Mouse (Mus musculus): ENCODE results near the gene Rcor1. TPM values are rescaled to one million over a fixed set of nuclear protein-coding genes. Genes with fewer than 3 reads are reported as not detected.

The Rcor1 gene
- polyA plus RNA-seq, 1 experiment from 2014 or later: 18.2 TPM

GRCm38 (mm10) chr12:111119506-111120085 is 80.4 kb downstream of the Rcor1 start:
- ATAC-seq (replicated peaks; ENCODE audit: low FRiP score) (no peak), DNase-seq (ENCODE audit: low spot score) (no peak)
- no peaks in the 10 kb centered on the region; the same call in 1 of the 2 replicates for H3K9me3 ChIP-seq (ENCODE audit: control insufficient read depth, low read length)
- H3K9ac ChIP-seq (ENCODE audit: low read depth, low read length): no peak overlapping the region
- no peak overlapping the region for H3K27ac ChIP-seq (ENCODE audit: low read depth, low read length)
- H3K4me3 ChIP-seq (ENCODE audit: low read depth, low read length): no peak overlapping the region
- H3K4me1 ChIP-seq (replicated peaks; ENCODE audit: control insufficient read depth, insufficient read depth, low read length): peaks cover 5% of the 10 kb centered on the region; the same call in 1 of the 2 replicates
- peaks cover 14% of the 10 kb centered on the region for H3K36me3 ChIP-seq (ENCODE audit: control insufficient read depth, insufficient read depth, low read length)
- H3K27me3 ChIP-seq (replicated peaks; ENCODE audit: control insufficient read depth, insufficient read depth, low read length): no peaks in the 10 kb centered on the region
- no peak overlapping the region for H3K4me2 ChIP-seq
- WGBS: 94% methylated on average over 5 of the region's 5 CpGs

- Histone ChIP-seq H3K27me3 (replicated peaks; ENCODE audit: control insufficient read depth, insufficient read depth, low read length) (no peaks in the 10 kb centered on the region), H3K9ac (ENCODE audit: low read depth, low read length) (no peak overlapping the region), H3K4me2 (no peak overlapping the region), H3K9me3 (ENCODE audit: control insufficient read depth, low read length) (no peaks in the 10 kb centered on the region; the same call in 1 of the 2 replicates), H3K36me3 (ENCODE audit: control insufficient read depth, insufficient read depth, low read length) (peaks cover 12% of the 10 kb centered on the region), H3K27ac (ENCODE audit: low read depth, low read length) (no peak overlapping the region), H3K4me1 (replicated peaks; ENCODE audit: control insufficient read depth, insufficient read depth, low read length) (peaks cover 2% of the 10 kb centered on the region; the same call in 1 of the 2 replicates), H3K4me3 (ENCODE audit: low read depth, low read length) (no peak overlapping the region)
- 90% methylated on average over 9 of the region's 9 CpGs for WGBS
- ATAC-seq (replicated peaks; ENCODE audit: low FRiP score): no peak
- no peak for DNase-seq (ENCODE audit: low spot score)
Observed at GRCm38 (mm10) chr12:111120976-111121645, 82.0 kb downstream of the Rcor1 start.

GRCm38 (mm10) chr12:111122332-111122852 is 83.2 kb downstream of the Rcor1 start:
- Histone ChIP-seq H3K9ac (ENCODE audit: low read depth, low read length) (no peak overlapping the region), H3K9me3 (ENCODE audit: control insufficient read depth, low read length) (no peaks in the 10 kb centered on the region; the same call in 1 of the 2 replicates), H3K4me1 (replicated peaks; ENCODE audit: control insufficient read depth, insufficient read depth, low read length) (no peaks in the 10 kb centered on the region), H3K4me3 (ENCODE audit: low read depth, low read length) (no peak overlapping the region), H3K27ac (ENCODE audit: low read depth, low read length) (no peak overlapping the region), H3K4me2 (no peak overlapping the region), H3K36me3 (ENCODE audit: control insufficient read depth, insufficient read depth, low read length) (peaks cover 5% of the 10 kb centered on the region; the same call in 1 of the 2 replicates), H3K27me3 (replicated peaks; ENCODE audit: control insufficient read depth, insufficient read depth, low read length) (no peaks in the 10 kb centered on the region)
- DNase-seq (ENCODE audit: low spot score): no peak
- ATAC-seq (replicated peaks; ENCODE audit: low FRiP score): 0 out of 2 replicates have a peak, but pooled peaks have one; percentile 32

GRCm38 (mm10) chr12:111124601-111125260 is 85.6 kb downstream of the Rcor1 start:
- Histone ChIP-seq H3K27ac (ENCODE audit: low read depth, low read length) (no peak overlapping the region), H3K27me3 (replicated peaks; ENCODE audit: control insufficient read depth, insufficient read depth, low read length) (no peaks in the 10 kb centered on the region), H3K9me3 (ENCODE audit: control insufficient read depth, low read length) (no peaks in the 10 kb centered on the region; the same call in 1 of the 2 replicates), H3K4me1 (replicated peaks; ENCODE audit: control insufficient read depth, insufficient read depth, low read length) (no peaks in the 10 kb centered on the region), H3K9ac (ENCODE audit: low read depth, low read length) (no peak overlapping the region), H3K4me2 (no peak overlapping the region), H3K4me3 (ENCODE audit: low read depth, low read length) (no peak overlapping the region), H3K36me3 (ENCODE audit: control insufficient read depth, insufficient read depth, low read length) (no peaks in the 10 kb centered on the region)
- DNase-seq (ENCODE audit: low spot score): no peak
- 82% methylated on average over 14 of the region's 14 CpGs for WGBS
- ATAC-seq (replicated peaks; ENCODE audit: low FRiP score): no peak

- no peak for ATAC-seq (replicated peaks; ENCODE audit: low FRiP score)
- WGBS: 79% methylated on average over 6 of the region's 6 CpGs
Observed at GRCm38 (mm10) chr12:111125666-111126065, 86.5 kb downstream of the Rcor1 start.

GRCm38 (mm10) chr12:111134169-111134568 is 95.0 kb downstream of the Rcor1 start:
- Histone ChIP-seq H3K36me3 (ENCODE audit: control insufficient read depth, insufficient read depth, low read length) (no peaks in the 10 kb centered on the region), H3K4me1 (replicated peaks; ENCODE audit: control insufficient read depth, insufficient read depth, low read length) (no peaks in the 10 kb centered on the region; the same call in 1 of the 2 replicates), H3K9me3 (ENCODE audit: control insufficient read depth, low read length) (no peaks in the 10 kb centered on the region), H3K4me2 (no peak overlapping the region), H3K4me3 (ENCODE audit: low read depth, low read length) (no peak overlapping the region), H3K9ac (ENCODE audit: low read depth, low read length) (no peak overlapping the region), H3K27me3 (replicated peaks; ENCODE audit: control insufficient read depth, insufficient read depth, low read length) (no peaks in the 10 kb centered on the region), H3K27ac (ENCODE audit: low read depth, low read length) (no peak overlapping the region)
- ATAC-seq (replicated peaks; ENCODE audit: low FRiP score) (no peak), DNase-seq (ENCODE audit: low spot score) (no peak)
- 79% methylated on average over 7 of the region's 7 CpGs for WGBS

More at GRCm38 (mm10) chr12:111125666-111126065, 86.5 kb downstream of the Rcor1 start:
- H3K9ac ChIP-seq (ENCODE audit: low read depth, low read length): no peak overlapping the region
- H3K9me3 ChIP-seq (ENCODE audit: control insufficient read depth, low read length): no peaks in the 10 kb centered on the region; the same call in 1 of the 2 replicates
- H3K27ac ChIP-seq (ENCODE audit: low read depth, low read length): no peak overlapping the region
- H3K4me2 ChIP-seq: no peak overlapping the region
- no peaks in the 10 kb centered on the region for H3K36me3 ChIP-seq (ENCODE audit: control insufficient read depth, insufficient read depth, low read length)
- DNase-seq (ENCODE audit: low spot score): no peak
- H3K4me1 ChIP-seq (replicated peaks; ENCODE audit: control insufficient read depth, insufficient read depth, low read length): no peaks in the 10 kb centered on the region
- no peaks in the 10 kb centered on the region for H3K27me3 ChIP-seq (replicated peaks; ENCODE audit: control insufficient read depth, insufficient read depth, low read length)
- no peak overlapping the region for H3K4me3 ChIP-seq (ENCODE audit: low read depth, low read length)

- Histone ChIP-seq H3K36me3 (ENCODE audit: control insufficient read depth, insufficient read depth, low read length) (no peaks in the 10 kb centered on the region), H3K27ac (ENCODE audit: low read depth, low read length) (no peak overlapping the region), H3K4me2 (no peak overlapping the region), H3K4me1 (replicated peaks; ENCODE audit: control insufficient read depth, insufficient read depth, low read length) (no peaks in the 10 kb centered on the region; the same call in 1 of the 2 replicates), H3K4me3 (ENCODE audit: low read depth, low read length) (no peak overlapping the region), H3K9ac (ENCODE audit: low read depth, low read length) (no peak overlapping the region), H3K9me3 (ENCODE audit: control insufficient read depth, low read length) (no peaks in the 10 kb centered on the region), H3K27me3 (replicated peaks; ENCODE audit: control insufficient read depth, insufficient read depth, low read length) (no peaks in the 10 kb centered on the region)
- WGBS: 65% methylated on average over 19 of the region's 19 CpGs
- no peak for ATAC-seq (replicated peaks; ENCODE audit: low FRiP score)
- no peak for DNase-seq (ENCODE audit: low spot score)
Observed at GRCm38 (mm10) chr12:111134791-111135733, 95.9 kb downstream of the Rcor1 start.

GRCm38 (mm10) chr12:111135953-111136352 is 96.8 kb downstream of the Rcor1 start:
- H3K4me1 ChIP-seq (replicated peaks; ENCODE audit: control insufficient read depth, insufficient read depth, low read length): no peaks in the 10 kb centered on the region; the same call in 1 of the 2 replicates

More at GRCm38 (mm10) chr12:111135953-111136352, 96.8 kb downstream of the Rcor1 start:
- ATAC-seq (replicated peaks; ENCODE audit: low FRiP score) (no peak), DNase-seq (ENCODE audit: low spot score) (no peak)
- Histone ChIP-seq H3K4me2 (no peak overlapping the region), H3K9ac (ENCODE audit: low read depth, low read length) (no peak overlapping the region), H3K27me3 (replicated peaks; ENCODE audit: control insufficient read depth, insufficient read depth, low read length) (no peaks in the 10 kb centered on the region), H3K9me3 (ENCODE audit: control insufficient read depth, low read length) (no peaks in the 10 kb centered on the region), H3K36me3 (ENCODE audit: control insufficient read depth, insufficient read depth, low read length) (no peaks in the 10 kb centered on the region), H3K27ac (ENCODE audit: low read depth, low read length) (no peak overlapping the region), H3K4me3 (ENCODE audit: low read depth, low read length) (no peak overlapping the region)
- WGBS: 67% methylated on average over 3 of the region's 3 CpGs
